Mouse (Mus musculus): ENCODE results near the gene Atp5j.

GRCm38 (mm10) chr16:84796678-84797077 lies 38.7 kb downstream of the Atp5j start:
- TF ChIP-seq CTCF (conservative IDR thresholded peaks at IDR 0.05; ENCODE audit: low read length), result no peak
- TF ChIP-seq POU5F1 (IDR thresholded peaks at IDR 0.05; ENCODE audit: borderline replicate concordance, low read length), result no peak
- TF ChIP-seq NANOG (IDR thresholded peaks at IDR 0.05; ENCODE audit: borderline replicate concordance, low read length), result no peak
